Mouse (Mus musculus) lung, postnatal 0 days (tissue): ENCODE results near the gene Qars.

ENCODE experiments used
- CTCF ChIP-seq: IDR thresholded peaks from 2 replicates; pipeline ENCODE4 v1.5.1; 2016; ENCODE audit warnings: antibody characterized with exemption, mild to moderate bottlenecking
- EP300 ChIP-seq: IDR thresholded peaks from 2 replicates; pipeline ENCODE4 v1.6.1; 2016; ENCODE audit warnings: antibody characterized with exemption, mild to moderate bottlenecking, control low read depth

DNA sequence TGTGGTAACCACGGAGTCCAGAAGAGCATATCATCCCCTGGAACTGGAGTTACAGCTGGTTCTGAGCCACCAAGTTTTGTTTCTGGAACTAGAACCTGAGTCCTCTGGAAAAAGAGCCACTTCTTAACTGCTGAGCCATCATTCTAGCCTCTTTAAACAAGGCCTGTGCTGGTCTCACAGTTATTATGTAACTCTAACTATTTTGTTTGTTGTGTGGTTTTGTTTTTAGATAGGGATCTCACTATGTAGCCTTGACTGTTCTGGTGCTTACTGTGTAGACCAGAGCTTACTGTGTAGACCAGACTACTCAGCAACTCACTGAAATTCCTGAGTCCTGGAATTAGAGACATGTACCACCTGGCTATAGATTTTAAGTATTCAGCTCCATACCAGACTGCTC lies 39.4 kb downstream of the Qars start:
- no peak for TF ChIP-seq CTCF
- TF ChIP-seq EP300 = no peak
